Mouse (Mus musculus): ENCODE measurements around the gene Cdh13. TPM values are rescaled to one million over a fixed set of nuclear protein-coding genes. Genes with fewer than 3 reads are reported as not detected.

Cdh13 gene
- total RNA-seq, 4 experiments from 2014 or later, result 81.0 to 97.1 (median 86.4) TPM

DNA sequence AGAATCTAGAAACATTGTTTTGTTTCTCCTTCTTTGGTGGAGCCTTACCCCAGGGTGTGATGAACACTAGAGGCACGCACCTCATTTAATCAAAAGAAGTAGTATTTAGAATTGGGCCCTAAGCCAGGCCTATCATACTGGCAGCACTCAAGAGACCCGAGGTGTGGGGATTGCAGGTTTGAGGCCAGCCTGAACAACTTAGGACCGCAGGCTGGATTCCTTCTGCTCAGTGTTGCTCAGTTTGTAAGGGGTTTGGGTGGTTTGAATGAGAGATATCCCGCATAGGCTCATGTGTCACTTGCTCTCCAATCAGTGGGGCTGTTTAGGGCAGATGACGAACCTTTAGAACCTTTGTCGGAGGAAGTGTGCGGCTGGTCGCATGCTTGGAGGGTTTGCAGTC lies 96.5 kb downstream of the Cdh13 start:
- no peak for DNase-seq (ENCODE audit: low spot score in 2 of 2)

DNA sequence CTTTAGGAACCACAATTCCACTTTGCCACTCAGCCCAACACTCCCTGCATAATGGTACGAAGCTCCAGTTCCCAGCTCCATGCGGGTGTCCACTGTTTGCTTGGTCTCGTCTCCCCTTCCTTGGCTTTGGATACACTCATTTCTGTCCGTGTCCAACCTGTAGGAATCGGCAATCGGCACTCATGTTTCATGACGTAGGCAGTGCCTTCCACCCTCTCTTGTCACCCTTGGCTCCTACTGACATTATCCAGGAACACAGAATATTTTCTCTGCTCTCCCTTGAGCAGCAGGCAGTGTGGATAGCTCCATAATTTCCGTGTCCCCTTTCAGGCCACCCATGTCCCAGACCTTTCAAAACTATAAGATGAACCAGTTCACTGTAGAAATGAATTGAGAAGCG lies 97.2 kb downstream of the Cdh13 start:
- no peak for DNase-seq (ENCODE audit: low spot score in 2 of 2)

DNA sequence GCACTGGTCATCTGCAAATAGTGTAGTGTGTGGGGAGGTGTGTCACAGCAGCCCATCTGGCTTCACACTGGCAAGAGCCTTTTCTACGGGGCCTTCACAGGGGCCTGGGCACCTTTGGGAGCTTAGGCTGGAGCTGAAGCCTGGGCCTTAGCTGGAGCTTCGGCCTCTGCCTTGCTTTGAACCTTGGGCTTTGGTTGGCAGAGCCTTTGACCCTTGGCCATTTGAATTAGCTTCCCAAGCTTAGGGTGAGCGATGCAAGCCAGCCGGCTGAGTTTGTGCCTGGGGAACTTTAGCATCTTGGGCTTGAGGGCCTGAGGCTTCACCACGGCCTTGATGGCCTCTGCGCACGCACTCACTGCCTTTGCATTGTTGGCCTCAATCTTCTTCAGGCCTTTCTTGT lies 98.1 kb downstream of the Cdh13 start:
- no peak for DNase-seq (ENCODE audit: low spot score in 2 of 2)

DNA sequence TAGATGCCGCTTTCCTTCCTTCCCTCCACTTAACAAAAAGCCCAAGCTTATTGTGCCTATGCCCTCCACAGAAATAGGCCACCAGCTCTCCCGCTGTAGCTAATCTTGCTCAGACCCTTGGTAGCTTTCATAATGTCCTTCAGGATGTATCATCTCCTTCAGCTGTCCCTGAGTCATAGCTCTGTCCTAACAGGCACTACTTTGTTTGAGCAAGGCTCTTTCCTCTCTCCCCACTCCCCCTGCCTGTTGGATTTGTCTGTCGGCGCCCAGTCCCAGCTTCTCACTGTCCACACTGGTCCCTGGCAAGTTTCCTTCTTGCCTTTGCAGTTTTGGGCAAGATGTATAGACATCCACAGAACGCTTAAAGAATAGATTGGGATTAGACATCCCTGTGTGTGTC lies 100.8 kb downstream of the Cdh13 start:
- no peak for DNase-seq (ENCODE audit: low spot score in 2 of 2)

DNA sequence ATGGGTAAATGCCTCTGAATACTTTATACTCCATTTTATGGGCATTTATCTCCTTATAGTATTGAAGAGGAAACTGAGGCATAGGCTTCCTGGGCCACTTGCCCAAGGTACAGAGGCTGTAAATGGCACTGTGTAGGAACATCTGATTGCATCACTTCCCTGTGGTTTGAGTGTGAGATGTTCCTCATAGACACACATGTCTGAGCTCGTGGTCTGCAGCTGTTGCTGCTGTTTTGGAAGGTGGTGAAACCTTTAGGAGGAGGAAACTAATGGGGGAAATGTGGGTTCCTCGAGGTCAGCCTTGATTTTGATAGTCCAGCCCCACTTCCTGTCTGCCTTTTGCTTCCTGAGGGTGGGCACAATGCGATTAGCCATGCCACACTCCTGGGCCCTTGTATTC lies 105.9 kb downstream of the Cdh13 start:
- no peak for DNase-seq (ENCODE audit: low spot score in 2 of 2)

DNA sequence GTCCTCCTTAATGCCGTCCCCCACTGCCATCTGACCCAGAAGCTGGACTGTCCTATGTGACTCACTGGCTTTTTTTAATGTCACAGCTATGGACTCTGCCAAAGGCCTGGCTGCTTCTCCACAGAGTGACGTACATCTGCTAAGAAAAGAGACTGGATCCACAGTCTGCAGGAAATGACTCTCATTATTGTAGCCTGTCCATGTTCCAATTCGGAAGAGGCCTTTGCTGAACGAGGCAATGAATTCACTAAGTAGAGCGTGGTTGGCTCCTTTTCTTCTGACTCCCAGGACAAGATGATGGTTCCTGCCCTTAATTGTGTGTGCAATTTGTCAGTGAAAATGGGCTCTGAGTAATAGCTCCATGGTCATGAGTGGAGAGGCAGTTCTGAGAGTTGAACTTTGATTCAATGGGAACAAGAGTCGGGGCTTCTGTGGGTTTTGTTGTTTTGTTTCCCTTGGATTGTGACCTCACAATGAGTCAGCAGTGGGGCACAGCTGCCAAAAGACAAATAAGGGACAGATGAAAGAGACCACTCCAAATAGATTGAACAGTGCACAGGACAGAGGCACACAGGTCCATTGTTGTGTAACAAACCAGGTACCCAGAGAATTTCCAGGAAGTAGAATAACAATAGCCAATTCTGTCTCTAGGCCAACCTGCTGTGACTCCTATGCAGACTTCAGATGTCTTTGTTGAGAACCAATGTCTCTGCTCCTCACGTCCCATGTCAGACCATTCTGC lies 110.5 kb downstream of the Cdh13 start:
- DNase-seq (ENCODE audit: low spot score in 2 of 2), result no peak

DNA sequence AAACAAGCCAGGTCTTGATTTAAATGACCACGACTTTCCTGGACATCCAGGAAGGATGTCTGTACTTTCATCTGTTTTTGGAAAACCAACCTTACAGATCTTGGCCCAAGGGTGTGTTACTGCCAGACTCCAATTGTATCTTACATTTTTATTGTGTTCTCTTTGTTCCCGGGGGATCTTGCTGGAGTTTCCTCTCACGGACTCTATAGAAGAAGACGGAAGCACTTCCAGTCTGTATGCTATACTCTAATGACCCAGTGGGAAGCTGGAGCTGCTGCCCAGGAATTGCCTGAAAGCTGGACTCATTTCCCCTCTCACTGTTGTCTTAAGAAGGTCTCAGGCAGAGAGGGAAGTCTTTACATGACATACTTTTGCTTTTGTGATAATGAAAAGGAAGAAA lies 111.6 kb downstream of the Cdh13 start:
- no peak for DNase-seq (ENCODE audit: low spot score in 2 of 2)

DNA sequence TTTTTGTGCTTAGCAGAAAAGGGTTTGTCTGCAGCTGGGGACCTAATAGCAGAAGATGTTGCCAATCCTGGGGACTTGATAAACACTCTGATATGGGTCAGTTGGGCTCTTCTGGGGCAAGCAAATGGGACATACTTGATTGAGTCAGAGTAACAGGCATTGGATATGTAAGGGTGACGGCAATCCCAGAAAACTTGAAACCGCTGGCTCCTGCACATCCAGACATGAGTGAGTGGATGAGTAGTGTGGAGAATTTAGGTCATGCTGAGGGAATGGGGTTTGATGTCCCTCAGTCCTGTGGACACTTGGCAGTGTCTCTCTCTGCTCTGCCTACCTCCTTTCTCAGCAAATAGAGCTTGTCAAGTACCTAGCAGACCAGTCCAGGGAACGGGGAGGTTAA lies 121.3 kb downstream of the Cdh13 start:
- DNase-seq (ENCODE audit: low spot score in 2 of 2), result no peak

DNA sequence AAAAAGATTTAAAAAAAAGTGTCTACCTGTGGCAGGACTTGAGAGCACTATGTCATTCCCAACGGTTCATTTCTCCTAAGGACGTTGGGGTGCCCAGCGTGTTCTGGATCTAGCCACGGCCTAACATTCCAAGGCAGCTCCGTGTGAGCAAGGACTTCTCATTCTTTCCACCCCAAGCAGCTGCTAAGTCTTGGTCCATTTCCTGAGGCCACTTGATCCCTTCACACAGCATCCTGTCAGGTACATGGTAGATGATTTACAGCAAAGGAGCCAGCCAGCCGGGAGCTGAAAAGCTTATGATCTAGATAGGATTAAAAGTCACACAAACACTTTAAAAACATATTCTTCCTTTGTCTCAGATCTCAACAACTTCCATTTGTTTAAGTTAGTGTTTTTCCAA lies 123.8 kb downstream of the Cdh13 start:
- no peak for DNase-seq (ENCODE audit: low spot score in 2 of 2)

DNA sequence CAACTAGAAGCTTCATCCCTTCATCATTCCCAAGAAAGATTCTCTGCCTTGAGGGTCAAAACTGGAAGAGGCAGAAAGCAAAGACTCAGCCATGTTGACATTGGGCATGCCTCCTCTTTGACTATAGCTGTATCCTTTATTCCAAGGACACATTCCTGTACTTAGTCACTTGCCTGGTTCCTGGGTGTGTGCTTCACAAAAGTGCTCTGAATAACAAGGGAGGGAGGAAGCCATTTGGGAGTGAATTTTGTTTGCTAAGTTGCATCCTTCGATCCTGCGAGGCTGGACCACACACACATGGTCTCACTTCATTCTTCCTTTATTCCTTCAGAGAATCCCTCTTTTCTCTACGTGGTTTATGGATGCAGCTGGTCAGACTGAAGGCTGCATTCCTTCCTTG lies 125.9 kb downstream of the Cdh13 start:
- no peak for DNase-seq (ENCODE audit: low spot score in 2 of 2)

DNA sequence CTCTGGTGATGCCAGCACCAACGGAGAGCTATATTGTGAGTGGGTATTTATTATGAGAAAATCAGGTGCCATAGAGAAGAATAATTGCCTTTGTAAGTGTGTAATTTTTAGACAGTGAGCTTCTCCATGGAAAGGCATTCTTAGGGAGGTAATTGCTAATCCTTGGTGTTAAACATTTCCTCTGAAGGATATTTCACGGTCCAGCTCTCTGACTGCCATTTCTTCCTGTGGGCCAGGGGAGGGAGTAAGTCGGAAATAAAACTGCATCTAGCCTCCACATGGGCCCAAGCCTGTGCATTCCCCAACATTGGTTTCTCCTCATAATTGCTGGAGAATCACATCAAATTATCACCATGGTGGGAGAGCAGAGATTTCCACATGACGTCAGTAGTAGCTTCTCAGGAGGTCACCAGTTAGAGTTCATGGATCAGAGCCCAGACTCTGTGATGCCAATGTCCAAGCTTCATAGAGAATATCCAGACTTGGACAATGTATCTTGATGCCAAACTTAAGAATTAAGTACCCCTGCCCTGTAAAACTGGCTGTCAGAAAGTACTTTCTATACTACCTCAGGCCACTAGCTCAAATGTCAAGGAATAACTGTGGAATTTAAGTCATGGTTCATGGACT lies 126.9 kb downstream of the Cdh13 start:
- DNase-seq (ENCODE audit: low spot score in 2 of 2), result no peak

DNA sequence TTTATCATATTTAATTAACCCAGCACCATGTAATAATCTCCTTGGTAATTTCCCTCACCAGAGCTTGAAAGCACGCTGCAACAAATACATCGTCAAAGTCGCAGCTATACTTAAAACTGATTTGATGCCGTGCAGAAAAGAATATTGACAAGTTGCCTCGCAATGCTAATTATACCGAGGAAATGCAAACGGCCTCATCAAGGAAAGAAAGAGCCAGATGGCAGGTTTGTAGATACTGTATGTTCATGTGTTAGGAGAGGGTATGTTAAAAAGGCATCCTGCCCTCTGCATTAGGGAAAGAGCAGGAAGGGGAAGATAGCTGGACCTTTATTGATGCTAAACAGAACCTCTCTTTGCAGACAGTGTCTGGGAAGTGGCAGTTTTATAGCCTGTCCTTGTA lies 132.1 kb downstream of the Cdh13 start:
- no peak for DNase-seq (ENCODE audit: low spot score in 2 of 2)

DNA sequence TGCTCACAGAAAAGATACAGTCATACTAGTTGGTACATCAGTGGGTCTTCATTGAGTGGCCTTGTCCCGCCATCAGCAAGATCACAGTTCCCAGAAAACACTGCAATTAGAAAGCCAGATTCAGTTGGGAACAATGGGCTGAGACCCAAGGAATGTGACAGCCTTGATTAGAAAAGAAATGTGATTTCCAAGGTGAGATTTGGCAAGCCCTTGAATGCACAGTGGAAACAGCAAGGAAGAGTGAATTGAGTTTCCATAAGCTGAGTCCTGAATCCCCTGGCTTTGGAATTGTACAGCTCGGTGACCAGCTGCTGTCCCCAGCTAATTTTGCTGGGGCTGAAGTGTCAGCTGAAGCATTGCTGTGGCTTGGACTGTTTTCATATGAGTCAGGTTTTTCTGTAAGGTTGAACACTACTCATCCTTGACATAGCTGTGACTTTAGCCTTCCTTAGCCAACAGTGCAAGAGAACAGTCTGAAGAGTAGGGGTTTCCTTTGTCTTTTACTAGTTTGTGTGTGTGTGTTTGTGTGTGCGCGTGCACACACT lies 133.3 kb downstream of the Cdh13 start:
- no peak for DNase-seq (ENCODE audit: low spot score in 2 of 2)

DNA sequence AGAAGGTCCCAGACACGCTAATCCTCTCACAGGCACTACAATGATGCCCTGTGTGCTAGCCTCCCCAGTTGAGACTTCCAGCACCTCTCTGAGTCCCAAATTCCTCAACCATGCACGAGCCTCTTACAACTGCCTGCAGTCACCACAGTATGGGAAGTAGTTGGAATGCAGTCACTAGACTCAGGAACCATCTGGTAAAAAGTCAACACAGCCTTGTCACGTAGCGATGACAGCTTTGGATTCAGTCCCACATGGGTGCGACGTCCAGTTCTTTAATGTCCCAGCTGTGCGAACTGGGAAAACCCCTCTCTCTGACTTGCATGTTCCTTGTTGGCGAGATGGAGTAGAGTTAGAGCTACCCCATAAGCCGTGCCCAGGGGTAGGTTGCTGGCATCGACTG lies 139.1 kb downstream of the Cdh13 start:
- DNase-seq (ENCODE audit: low spot score in 2 of 2), result no peak

DNA sequence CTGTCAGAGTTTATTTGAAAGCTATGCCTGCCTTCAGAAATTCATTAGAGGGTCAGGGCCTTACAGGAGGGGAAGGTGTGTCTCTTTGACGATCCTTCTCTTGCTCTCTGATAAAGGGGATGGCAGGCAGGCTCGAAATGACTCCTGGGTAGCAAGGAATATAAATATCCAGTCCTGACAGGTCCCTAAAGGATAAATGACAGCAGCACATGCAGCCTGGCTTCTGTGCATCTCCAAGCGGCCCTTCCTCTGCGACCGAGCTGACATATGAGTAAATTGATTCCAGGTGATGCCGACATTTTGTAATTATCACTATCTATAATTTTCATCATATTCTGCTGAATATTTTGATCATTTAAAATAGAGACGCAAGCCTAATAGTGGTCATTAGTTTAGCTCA lies 145.4 kb downstream of the Cdh13 start:
- DNase-seq (ENCODE audit: low spot score in 2 of 2), result no peak

DNA sequence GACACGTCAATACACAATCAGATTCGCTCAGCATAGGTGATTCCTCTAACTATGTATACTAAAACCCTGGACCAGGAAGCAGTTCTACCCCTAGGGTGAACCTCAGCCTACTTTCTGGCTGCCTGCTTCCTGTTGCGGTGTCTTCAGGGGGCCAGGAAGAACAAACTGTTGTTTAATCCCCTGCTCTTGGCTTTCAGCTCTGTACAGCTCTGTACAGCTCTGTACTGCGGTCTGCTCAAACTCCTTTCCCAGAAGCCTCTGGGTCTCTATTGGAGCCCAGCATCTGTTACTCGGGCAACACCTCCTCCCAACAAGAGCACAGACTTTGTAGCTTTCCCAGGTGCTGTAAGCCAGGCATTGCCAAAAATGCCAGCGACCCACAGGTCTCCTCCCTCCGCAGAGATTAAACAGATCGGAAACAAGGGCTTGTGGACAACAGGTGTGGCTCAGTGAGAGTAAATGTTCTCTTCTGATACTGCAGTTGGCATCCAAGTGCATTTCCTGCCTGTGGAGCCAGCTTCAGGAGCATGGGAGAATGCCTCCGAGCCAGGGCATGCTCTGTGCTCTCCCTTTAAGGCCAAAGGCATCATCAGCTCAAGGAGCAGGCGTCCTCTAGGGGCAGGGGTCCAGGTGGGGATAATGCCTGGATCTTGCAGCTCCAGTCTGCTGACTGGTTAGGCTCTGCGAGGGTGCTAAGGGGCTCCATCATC lies 148.4 kb downstream of the Cdh13 start:
- DNase-seq (ENCODE audit: low spot score in 2 of 2), result no peak

DNA sequence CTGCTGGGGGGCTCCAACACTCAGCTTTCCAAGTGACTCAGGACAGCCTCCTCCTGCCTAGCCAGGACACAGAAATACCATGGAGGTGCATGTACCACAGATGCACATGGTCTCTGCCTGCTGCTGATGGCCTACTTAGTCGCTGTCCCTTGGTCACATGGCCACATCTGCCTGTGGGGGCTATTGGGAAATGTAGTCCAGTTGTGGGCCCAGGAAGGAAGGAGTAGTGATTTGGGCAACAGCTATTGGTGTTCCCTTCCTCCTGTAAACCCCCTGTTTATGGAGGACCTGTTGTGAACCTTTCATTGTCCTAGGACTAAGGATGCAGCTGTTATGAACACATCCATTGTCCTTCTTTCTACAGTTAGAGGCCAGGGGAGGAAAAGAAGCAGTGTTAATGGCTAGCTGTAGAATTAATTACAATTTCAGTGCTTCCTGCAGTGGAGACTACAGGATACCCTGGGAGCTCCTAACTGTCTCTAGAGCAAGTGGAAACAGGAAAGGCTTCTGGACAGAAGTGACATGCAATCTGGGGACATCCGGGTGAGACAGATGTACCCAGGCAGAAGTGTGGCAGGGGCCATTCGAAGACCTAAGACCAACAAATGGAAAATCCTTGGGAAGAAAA lies 150.1 kb downstream of the Cdh13 start:
- DNase-seq (ENCODE audit: low spot score in 2 of 2), result no peak

DNA sequence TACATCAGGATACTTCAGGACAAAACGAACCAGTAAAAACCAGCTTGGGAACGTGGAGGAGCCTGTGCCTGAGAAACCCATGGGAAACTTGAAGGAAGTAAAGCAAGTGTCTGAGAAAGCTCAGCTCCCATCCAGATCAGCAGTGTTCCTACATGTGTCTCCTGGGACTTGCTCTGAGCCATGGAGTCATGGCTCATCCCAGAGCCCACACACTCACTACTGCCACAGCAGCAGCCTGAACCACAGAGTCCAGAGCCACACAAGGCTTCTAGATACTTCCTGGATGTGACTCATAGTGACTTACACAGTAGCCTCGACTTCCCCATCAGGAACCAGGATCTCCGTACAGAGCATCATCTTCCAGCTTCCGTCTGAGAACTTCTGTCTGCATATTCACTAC lies 153.2 kb downstream of the Cdh13 start:
- no peak for DNase-seq (ENCODE audit: low spot score in 2 of 2)

DNA sequence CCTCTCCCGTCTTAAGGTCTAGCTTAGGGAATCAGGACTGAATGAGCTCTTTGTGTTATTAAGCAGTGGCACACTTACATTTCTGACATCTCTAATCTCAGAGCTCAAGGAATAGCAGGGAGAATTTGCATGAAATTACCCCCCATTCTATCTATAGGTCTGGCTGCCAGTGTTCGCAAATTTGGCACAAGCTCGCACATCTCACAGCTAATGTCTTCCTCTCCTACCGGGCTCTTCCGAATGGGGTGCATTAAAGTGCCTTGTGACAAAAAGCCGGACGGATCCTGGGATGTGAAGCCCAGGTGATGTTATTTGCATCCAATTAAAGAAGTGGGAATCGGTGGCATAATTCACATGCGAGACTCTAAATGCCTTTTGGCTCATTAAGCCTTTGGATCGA lies 153.6 kb downstream of the Cdh13 start:
- DNase-seq (ENCODE audit: low spot score in 2 of 2), result no peak

DNA sequence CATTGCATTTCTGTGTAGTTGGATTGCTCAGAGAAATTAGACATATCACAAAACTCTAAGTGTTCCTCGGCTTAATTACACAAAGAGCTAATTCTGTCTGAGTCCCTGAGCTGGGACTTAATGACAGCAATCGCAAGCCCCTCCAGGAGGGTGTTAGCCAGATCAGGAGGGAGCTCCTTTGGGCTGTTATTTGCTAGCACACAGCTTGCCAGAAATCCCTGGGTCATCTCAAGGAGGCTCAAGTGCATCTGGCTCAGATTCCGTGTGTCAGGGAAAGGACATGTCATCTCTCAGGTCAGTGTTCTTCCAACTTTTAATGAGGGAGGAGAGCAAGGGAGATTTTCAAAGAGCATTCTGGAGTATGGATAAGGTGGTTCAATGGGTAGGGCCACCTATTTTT lies 154.3 kb downstream of the Cdh13 start:
- no peak for DNase-seq (ENCODE audit: low spot score in 2 of 2)

DNA sequence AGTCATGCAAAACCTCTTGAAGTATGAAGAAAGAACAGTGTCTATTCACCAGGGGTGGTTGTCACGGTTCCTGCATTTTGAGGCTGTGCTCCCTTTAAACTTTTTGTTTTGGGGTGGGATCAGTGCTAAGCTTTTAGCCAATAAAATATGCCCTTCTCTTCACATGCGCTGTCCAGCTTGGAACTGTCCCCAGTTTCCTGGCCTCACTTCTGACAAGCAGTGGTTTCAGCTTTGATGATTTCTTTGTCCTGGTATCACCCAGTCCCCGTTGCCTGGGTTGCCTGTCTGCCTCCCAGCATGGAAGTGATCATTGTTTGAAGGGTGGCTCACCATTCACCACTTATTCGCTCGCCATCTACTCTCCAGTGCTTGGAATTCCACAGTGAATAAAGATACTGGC lies 156.3 kb downstream of the Cdh13 start:
- no peak for DNase-seq (ENCODE audit: low spot score in 2 of 2)

DNA sequence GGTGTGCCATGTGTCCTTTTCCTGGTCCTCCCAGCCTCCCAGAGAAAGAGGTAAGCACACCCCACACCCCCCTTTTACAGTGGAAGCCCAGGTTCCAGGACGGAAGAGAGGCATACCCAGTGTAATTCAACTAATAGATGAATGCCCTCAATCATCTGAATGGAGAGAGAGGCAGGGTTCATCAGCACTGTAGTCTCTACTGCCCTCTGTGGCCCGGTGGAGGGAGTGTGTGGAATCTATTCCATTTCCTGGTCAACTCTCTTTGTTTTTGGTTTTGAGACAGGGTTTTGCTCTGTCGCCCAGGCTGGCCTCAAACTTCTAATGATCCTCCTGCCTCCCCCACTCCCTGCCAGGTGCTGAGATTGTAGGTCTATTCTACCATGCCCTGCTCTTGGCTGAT lies 159.8 kb downstream of the Cdh13 start:
- DNase-seq (ENCODE audit: low spot score in 2 of 2), result no peak
